In the genomic region with DNA sequence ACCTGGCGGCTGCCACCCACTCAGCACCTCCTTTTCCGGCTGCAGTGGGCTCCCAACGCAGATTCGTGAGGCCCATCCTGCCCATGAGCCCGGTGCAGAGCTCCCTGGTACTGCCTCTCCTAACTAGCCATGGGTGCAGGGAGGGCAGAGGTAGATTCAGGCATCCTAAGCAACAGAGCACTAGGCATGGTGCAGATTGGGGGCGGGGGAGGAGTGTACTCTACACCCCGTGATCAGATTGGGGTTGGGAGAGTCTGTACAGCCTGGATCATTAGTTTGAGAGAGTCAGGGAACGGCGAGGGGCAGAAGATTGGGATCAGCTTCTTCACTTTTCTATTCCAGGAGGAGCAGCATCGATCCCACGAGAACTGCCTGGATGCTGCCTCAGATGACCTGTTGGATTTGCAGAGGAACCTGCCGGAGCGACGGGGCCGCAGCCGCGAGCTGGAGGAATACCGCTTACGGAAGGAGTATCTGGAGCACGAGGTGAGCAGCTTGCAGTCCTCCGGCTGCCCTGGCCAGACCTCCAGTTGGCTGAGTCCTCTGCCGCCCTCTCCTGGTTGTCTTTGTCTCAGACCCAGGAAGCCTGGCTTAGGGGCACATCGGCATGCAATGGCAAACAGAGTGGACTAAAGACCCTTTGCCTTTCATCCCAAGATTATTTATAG, we compare ENCODE assay signal across 9 mouse cellular contexts. TPM values are rescaled to one million over a fixed set of nuclear protein-coding genes. Genes with fewer than 3 reads are reported as not detected.
A peak's percentile ranks its signal among the peaks of the same experiment; 100 is the strongest.
DNase-seq lines count a peak whose midpoint lies in the region; ATAC-seq and TF ChIP-seq lines count a peak whose summit lies in the region.
"Had no signal": no experiment of that assay in that cellular context is flagged by ENCODE, and none has a peak within 500 bp of the region (broad histone marks: within the 10 kb centered on the region; RNA-seq: fewer than 3 reads in every experiment).

No protein-coding gene starts in this region.

- H3K36me3 ChIP-seq in heart, postnatal 0 days (replicated peaks; ENCODE audit: control insufficient read depth, insufficient read depth, low read length) = no peaks in the 10 kb centered on the region
- no peaks in the 10 kb centered on the region for H3K36me3 ChIP-seq in lung, embryonic 15.5 days

- H3K27ac ChIP-seq in heart, postnatal 0 days (ENCODE audit: low read depth) = no peak overlapping the region
- H3K27ac ChIP-seq in lung, embryonic 15.5 days = no peak overlapping the region
- no peak overlapping the region for H3K27ac ChIP-seq in olfactory bulb, adult 2 months (ENCODE audit: insufficient read depth, low read depth, low read length)

- H3K27me3 ChIP-seq in heart, postnatal 0 days (ENCODE audit: control insufficient read depth, insufficient read depth, low read length) = peaks cover 12% of the 10 kb centered on the region
- H3K27me3 ChIP-seq in lung, embryonic 15.5 days = no peaks in the 10 kb centered on the region

- H3K4me2 ChIP-seq in heart, postnatal 0 days (ENCODE audit: low read depth, low read length) = peak overlapping the region; percentile 44
- H3K4me2 ChIP-seq in lung, embryonic 15.5 days = peak overlapping the region; percentile 55

- no peak for TF ChIP-seq POLR2A in olfactory bulb, adult 2 months (IDR thresholded peaks at IDR 0.05; ENCODE audit: insufficient read depth, low read depth, low read length)

- no peak overlapping the region for H3K4me3 ChIP-seq in heart, postnatal 0 days (ENCODE audit: low read depth, low read length)
- peak overlapping the region; percentile 12 for H3K4me3 ChIP-seq in lung, embryonic 15.5 days
- peak overlapping the region; percentile 17 for H3K4me3 ChIP-seq in olfactory bulb, adult 2 months (ENCODE audit: insufficient read depth, low read depth, low read length)
- H3K4me3 ChIP-seq: erythroblast, embryonic 14.5 days had no signal

- peak; percentile 87 for DNase-seq in brain, adult 2 months (ENCODE audit: low read depth, low spot score)
- DNase-seq in fibroblast of lung, adult 2 months (ENCODE audit: low read depth) = peak; percentile 32
- peak; percentile 50 for DNase-seq in heart, postnatal 0 days (ENCODE audit: low spot score)
- peak; percentile 85 for DNase-seq in kidney, postnatal 14 days
- DNase-seq in testis, postnatal 14 days (ENCODE audit: low spot score) = peak; percentile 51

- no peaks in the 10 kb centered on the region for H3K9me3 ChIP-seq in heart, postnatal 0 days (replicated peaks; ENCODE audit: control insufficient read depth, low read length)
- no peaks in the 10 kb centered on the region for H3K9me3 ChIP-seq in lung, embryonic 15.5 days

- ATAC-seq in CD4-positive, CD25-positive, alpha-beta regulatory T cell, adult 4 months = peak; percentile 45
- ATAC-seq in heart, postnatal 0 days (ENCODE audit: insufficient read depth, low read depth) = peak; percentile 73
- ATAC-seq in lung, embryonic 15.5 days (ENCODE audit: borderline replicate concordance, extremely low read depth, low FRiP score, low TSS enrichment) = no peak

- TF ChIP-seq EP300 in heart, postnatal 0 days (IDR thresholded peaks at IDR 0.05; ENCODE audit: low read depth) = no peak

- TF ChIP-seq CTCF in heart, postnatal 0 days (IDR thresholded peaks at IDR 0.05; ENCODE audit: low read depth) = peak; percentile 87
- TF ChIP-seq CTCF in olfactory bulb, adult 2 months (IDR thresholded peaks at IDR 0.05; ENCODE audit: insufficient read depth, low read depth, low read length) = peak; percentile 62; the same call in 1 of the 2 replicates

- no peak overlapping the region for H3K9ac ChIP-seq in heart, postnatal 0 days (replicated peaks; ENCODE audit: low read depth, low read length)
- H3K9ac ChIP-seq in lung, embryonic 15.5 days = 0 out of 2 replicates have a peak overlapping the region, but pooled peaks have one; percentile 22

- H3K4me1 ChIP-seq in heart, postnatal 0 days (ENCODE audit: control insufficient read depth, insufficient read depth) = peaks cover 9% of the 10 kb centered on the region
- H3K4me1 ChIP-seq in lung, embryonic 15.5 days = peaks cover 7% of the 10 kb centered on the region; the same call in 1 of the 2 replicates
- H3K4me1 ChIP-seq in olfactory bulb, adult 2 months (ENCODE audit: control insufficient read depth, insufficient read depth, low read length) = peaks cover 6% of the 10 kb centered on the region; the same call in 1 of the 2 replicates

- WGBS in heart, postnatal 0 days = 7% methylated on average over 23 of the region's 23 CpGs
- WGBS in lung, embryonic 15.5 days = 6% methylated on average over 23 of the region's 23 CpGs
- WGBS in olfactory bulb, adult 2 months = 10% methylated on average over 23 of the region's 23 CpGs

RNA-seq across cellular contexts. Expression of a gene that starts 38.1 kb away (rescaled TPM):
- polyA plus RNA-seq in CD4-positive, CD25-positive, alpha-beta regulatory T cell, adult 4 months (2017; shearing (Covaris generic)) = 100 to 1,000 TPM in 1 of 2 experiments, 10 to 100 TPM in 1; 86.5 to 142 TPM
- total RNA-seq in heart, postnatal 0 days (2014; rRNA removed; ENCODE audit: low replicate concordance) = 0.99 and 1.2 TPM in 2 replicates
- polyA plus RNA-seq in heart, postnatal 0 days (2015; fragmentation: Nextera tagmentation; extraction: Ambion mirVana) = 0.68 and 0.77 TPM in 2 replicates
- 2.3 and 2.8 TPM in 2 replicates for polyA plus RNA-seq in lung, embryonic 15.5 days (2015; fragmentation: Nextera tagmentation; extraction: Ambion mirVana)
- polyA plus RNA-seq in olfactory bulb, adult 2 months (2012; ENCODE audit: insufficient read depth, insufficient read length, low replicate concordance, missing spikeins) = not detected in 2 replicates

Comparison
In these comparisons a context has a peak if more than half of its experiments do, and no peak if none do; other contexts are left out.
1. DNase-seq: peak in every context shown above with its lines; median percentile 87 in brain, adult 2 months; 85 in kidney, postnatal 14 days; 51 in testis, postnatal 14 days; 50 in heart, postnatal 0 days; 32 in fibroblast of lung, adult 2 months.